Mouse (Mus musculus): ENCODE results near the gene Myo5a.

GRCm38 (mm10) chr9:75262235-75262826, 191.5 kb downstream of the Myo5a start:
- no peak for TF ChIP-seq CTCF (IDR thresholded peaks at IDR 0.05; ENCODE audit: insufficient read depth, low read length)
- no peak for TF ChIP-seq POLR2A (IDR thresholded peaks at IDR 0.05; ENCODE audit: borderline replicate concordance, extremely low read depth, low read depth, low read length)
